Mouse (Mus musculus): ENCODE results near the gene Gm3336. TPM values are rescaled to one million over a fixed set of nuclear protein-coding genes. Genes with fewer than 3 reads are reported as not detected.

Gene Gm3336
- polyA plus RNA-seq, 1 experiment from 2014 or later, result not detected

DNA sequence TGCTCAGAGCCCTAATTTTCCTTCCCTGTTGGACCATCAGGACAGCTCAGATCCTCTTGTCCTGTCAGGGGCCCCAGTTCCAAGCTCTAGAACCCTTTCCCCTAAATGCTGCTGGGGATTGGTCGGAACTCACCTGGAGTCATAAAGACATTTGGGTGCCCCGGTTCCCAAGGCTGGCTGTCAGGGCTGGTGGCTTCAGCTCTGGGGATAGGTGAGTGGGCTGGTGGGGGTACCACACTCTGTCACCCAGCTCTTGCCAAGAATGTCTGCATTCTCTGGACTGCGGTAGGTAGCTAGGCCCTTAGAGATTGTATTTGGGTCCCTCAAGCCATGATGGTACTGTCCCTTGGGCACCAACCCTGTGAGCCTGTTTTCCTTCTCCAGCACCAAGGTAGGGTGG is 15.1 kb upstream of the Gm3336 start, which contains the start of gene Iqcn:
Gene Iqcn, plus strand, starts transcription at position 171 of the 400 bp plus-strand sequence.
- Histone ChIP-seq H3K9ac (ENCODE audit: low read length) (no peak within 1 kb of the TSS), H3K27me3 (ENCODE audit: control insufficient read depth, insufficient read depth, low read length) (no peaks in the 10 kb centered on the region), H3K4me1 (ENCODE audit: control insufficient read depth, insufficient read depth, low read length) (peaks cover 9% of the 10 kb centered on the region), H3K9me3 (ENCODE audit: control insufficient read depth, low read length) (no peaks in the 10 kb centered on the region), H3K4me2 (ENCODE audit: low read depth) (peak within 1 kb of the TSS; percentile 49), H3K4me3 (ENCODE audit: low read depth, low read length) (peak within 1 kb of the TSS; percentile 10), H3K36me3 (ENCODE audit: control insufficient read depth, insufficient read depth, low read length) (no peaks in the 10 kb centered on the region), H3K27ac (ENCODE audit: low read depth, low read length) (no peak within 1 kb of the TSS)
- DNase-seq (ENCODE audit: low spot score) (no peak), ATAC-seq (ENCODE audit: insufficient read depth, low FRiP score, low TSS enrichment) (no peak)
- 88% methylated on average over 3 of the region's 3 CpGs for WGBS

DNA sequence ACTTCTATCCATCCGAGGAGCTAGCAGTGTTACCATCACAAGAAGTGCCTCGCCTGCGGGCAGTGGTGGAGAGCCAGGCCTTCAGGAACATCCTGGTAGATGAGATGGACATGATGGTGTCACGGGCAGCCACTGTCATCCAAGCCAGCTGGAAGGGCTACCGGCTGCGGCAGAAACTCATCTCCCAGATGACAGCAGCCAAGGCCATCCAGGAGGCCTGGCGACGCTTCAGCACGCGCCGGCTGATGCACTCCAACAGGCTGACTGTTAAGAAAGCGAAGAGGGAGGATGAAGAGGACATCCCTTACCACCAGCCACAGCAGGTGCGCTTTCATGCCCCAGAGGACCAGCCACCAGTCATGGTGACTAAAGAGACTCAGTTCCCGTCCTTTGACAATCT is 10.1 kb upstream of the Gm3336 start:
- WGBS, result 88% methylated on average over 14 of the region's 14 CpGs
- ATAC-seq (ENCODE audit: insufficient read depth, low FRiP score, low TSS enrichment) (no peak), DNase-seq (ENCODE audit: low spot score) (no peak)
- no peak overlapping the region for H3K4me3 ChIP-seq (ENCODE audit: low read depth, low read length)
- no peaks in the 10 kb centered on the region for H3K9me3 ChIP-seq (ENCODE audit: control insufficient read depth, low read length)
- H3K36me3 ChIP-seq (ENCODE audit: control insufficient read depth, insufficient read depth, low read length), result no peaks in the 10 kb centered on the region
- no peak overlapping the region for H3K27ac ChIP-seq (ENCODE audit: low read depth, low read length)
- H3K4me2 ChIP-seq (ENCODE audit: low read depth), result no peak overlapping the region
- H3K4me1 ChIP-seq (ENCODE audit: control insufficient read depth, insufficient read depth, low read length), result no peaks in the 10 kb centered on the region
- H3K27me3 ChIP-seq (ENCODE audit: control insufficient read depth, insufficient read depth, low read length), result no peaks in the 10 kb centered on the region
- H3K9ac ChIP-seq (ENCODE audit: low read length), result no peak overlapping the region

DNA sequence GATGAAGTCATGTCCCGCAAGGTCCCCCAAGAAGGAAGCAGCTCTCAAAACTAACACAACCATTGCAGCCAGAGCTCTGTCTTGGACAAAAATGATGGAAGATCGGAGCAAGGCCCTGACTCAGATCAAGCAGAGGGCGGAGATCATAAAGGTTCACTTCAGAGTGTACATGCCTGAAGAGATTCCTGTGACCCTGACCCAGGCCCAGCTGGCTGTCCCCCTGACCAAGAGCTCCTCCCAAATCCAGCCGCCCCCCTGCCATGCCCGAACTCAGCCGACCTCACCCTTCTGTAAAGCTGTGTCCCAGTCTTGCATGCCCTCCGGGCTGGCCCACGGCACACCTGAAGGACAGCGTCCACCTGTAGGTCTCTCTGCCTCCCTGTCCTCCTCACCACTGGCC is 8.5 kb upstream of the Gm3336 start:
- H3K4me1 ChIP-seq (ENCODE audit: control insufficient read depth, insufficient read depth, low read length), result no peaks in the 10 kb centered on the region
- DNase-seq (ENCODE audit: low spot score) (no peak), ATAC-seq (ENCODE audit: insufficient read depth, low FRiP score, low TSS enrichment) (no peak)
- no peaks in the 10 kb centered on the region for H3K36me3 ChIP-seq (ENCODE audit: control insufficient read depth, insufficient read depth, low read length)
- 92% methylated on average over 9 of the region's 9 CpGs for WGBS
- no peak overlapping the region for H3K4me2 ChIP-seq (ENCODE audit: low read depth)
- no peak overlapping the region for H3K4me3 ChIP-seq (ENCODE audit: low read depth, low read length)
- no peak overlapping the region for H3K9ac ChIP-seq (ENCODE audit: low read length)
- H3K9me3 ChIP-seq (ENCODE audit: control insufficient read depth, low read length), result no peaks in the 10 kb centered on the region
- no peaks in the 10 kb centered on the region for H3K27me3 ChIP-seq (ENCODE audit: control insufficient read depth, insufficient read depth, low read length)
- H3K27ac ChIP-seq (ENCODE audit: low read depth, low read length), result no peak overlapping the region

DNA sequence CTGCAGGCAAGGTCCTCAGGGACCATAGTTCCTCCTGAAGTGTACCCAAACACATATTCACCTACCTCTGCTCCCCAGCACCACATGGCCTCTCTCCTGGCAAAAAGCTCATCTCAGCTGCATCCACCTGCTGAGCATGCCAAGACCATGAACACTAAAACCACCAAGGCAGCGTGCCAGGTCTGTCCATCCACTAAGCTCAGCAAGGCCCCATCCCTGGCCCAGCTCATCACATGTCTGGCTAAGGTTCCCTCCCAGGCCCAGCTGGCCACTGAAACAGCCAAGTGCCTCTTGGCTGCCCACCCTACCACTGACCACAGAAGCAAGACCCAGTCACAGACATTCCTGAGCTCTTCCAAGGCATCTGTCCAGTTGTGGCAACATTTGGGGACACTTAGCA is 8.0 kb upstream of the Gm3336 start:
- WGBS, result 94% methylated on average over 1 of the region's 1 CpGs
- H3K36me3 ChIP-seq (ENCODE audit: control insufficient read depth, insufficient read depth, low read length), result no peaks in the 10 kb centered on the region
- DNase-seq (ENCODE audit: low spot score) (no peak), ATAC-seq (ENCODE audit: insufficient read depth, low FRiP score, low TSS enrichment) (no peak)
- no peak overlapping the region for H3K9ac ChIP-seq (ENCODE audit: low read length)
- H3K27ac ChIP-seq (ENCODE audit: low read depth, low read length), result no peak overlapping the region
- H3K27me3 ChIP-seq (ENCODE audit: control insufficient read depth, insufficient read depth, low read length), result no peaks in the 10 kb centered on the region
- no peak overlapping the region for H3K4me3 ChIP-seq (ENCODE audit: low read depth, low read length)
- no peaks in the 10 kb centered on the region for H3K9me3 ChIP-seq (ENCODE audit: control insufficient read depth, low read length)
- H3K4me2 ChIP-seq (ENCODE audit: low read depth), result no peak overlapping the region
- no peaks in the 10 kb centered on the region for H3K4me1 ChIP-seq (ENCODE audit: control insufficient read depth, insufficient read depth, low read length)

DNA sequence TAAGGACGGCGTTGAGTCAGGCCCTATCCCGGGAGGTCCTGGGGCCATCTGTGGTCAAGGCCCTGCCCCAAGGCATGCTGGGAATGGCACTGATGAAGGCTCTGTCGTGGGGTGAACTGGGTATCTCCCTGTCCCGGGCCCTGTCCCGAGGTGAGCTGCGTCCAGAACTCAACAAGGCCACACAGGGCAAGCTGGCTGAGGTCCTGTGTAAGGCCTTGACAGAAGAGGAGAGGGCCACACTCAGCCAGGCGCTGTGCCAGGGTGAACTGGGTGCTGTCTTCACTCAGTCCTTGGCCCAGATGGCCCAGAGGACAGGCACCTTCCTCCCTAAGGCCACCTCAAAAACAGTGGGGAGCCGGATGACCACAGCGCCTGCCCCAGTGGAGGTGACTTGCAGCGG is 7.3 kb upstream of the Gm3336 start:
- no peak for ATAC-seq (ENCODE audit: insufficient read depth, low FRiP score, low TSS enrichment)
- WGBS, result 87% methylated on average over 11 of the region's 11 CpGs
- no peak overlapping the region for H3K9ac ChIP-seq (ENCODE audit: low read length)

DNA sequence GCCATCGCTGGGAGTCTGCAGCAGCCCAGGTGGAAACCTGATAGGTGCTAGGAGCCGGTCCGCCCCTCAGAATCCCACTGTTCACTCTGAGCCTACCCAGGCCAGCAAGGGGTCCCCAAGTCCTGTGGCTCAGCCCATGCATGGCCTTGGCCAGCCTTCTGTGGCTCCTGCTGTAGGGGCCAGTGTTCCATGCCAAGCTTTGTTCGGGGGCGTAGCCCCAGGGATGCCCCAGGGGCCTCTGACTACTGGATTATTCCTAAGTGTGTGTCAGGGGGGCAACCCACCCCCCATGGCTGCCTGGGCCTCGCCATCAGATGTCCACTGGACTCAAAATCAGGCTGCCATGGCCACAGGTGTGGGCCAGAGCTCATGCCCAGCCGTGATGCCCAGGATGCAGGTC is 4.4 kb upstream of the Gm3336 start:
- Histone ChIP-seq H3K9ac (ENCODE audit: low read length) (no peak overlapping the region), H3K4me2 (ENCODE audit: low read depth) (no peak overlapping the region), H3K9me3 (ENCODE audit: control insufficient read depth, low read length) (no peaks in the 10 kb centered on the region), H3K27ac (ENCODE audit: low read depth, low read length) (no peak overlapping the region), H3K36me3 (ENCODE audit: control insufficient read depth, insufficient read depth, low read length) (no peaks in the 10 kb centered on the region), H3K27me3 (ENCODE audit: control insufficient read depth, insufficient read depth, low read length) (no peaks in the 10 kb centered on the region), H3K4me1 (ENCODE audit: control insufficient read depth, insufficient read depth, low read length) (no peaks in the 10 kb centered on the region), H3K4me3 (ENCODE audit: low read depth, low read length) (no peak overlapping the region)
- ATAC-seq (ENCODE audit: insufficient read depth, low FRiP score, low TSS enrichment) (no peak), DNase-seq (ENCODE audit: low spot score) (no peak)
- WGBS, result 79% methylated on average over 7 of the region's 7 CpGs

More for the DNA sequence above, 7.3 kb upstream of the Gm3336 start:
- Histone ChIP-seq H3K4me1 (ENCODE audit: control insufficient read depth, insufficient read depth, low read length) (no peaks in the 10 kb centered on the region), H3K4me3 (ENCODE audit: low read depth, low read length) (no peak overlapping the region), H3K27me3 (ENCODE audit: control insufficient read depth, insufficient read depth, low read length) (no peaks in the 10 kb centered on the region), H3K36me3 (ENCODE audit: control insufficient read depth, insufficient read depth, low read length) (no peaks in the 10 kb centered on the region), H3K9me3 (ENCODE audit: control insufficient read depth, low read length) (no peaks in the 10 kb centered on the region), H3K27ac (ENCODE audit: low read depth, low read length) (no peak overlapping the region), H3K4me2 (ENCODE audit: low read depth) (no peak overlapping the region)
- no peak for DNase-seq (ENCODE audit: low spot score)

DNA sequence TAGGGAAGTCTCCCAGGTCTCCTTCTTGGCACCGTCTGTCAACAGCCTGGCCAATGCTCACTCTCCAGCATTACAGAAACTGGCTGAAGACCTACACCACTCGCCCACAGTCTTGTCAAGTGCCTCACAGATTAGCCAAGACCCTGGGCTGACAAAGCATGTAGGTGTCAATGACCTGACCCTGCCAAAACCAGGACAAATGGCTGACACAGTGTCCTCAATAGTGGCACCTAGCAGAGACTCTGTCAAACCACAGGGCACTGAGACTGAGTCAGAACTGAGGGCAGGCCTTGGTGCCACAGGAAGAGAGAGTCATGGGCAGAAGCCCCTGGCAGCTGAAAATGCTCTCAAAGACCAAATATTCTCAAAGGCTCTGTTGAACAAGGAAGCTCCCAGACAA is 3.3 kb upstream of the Gm3336 start:
- no peaks in the 10 kb centered on the region for H3K36me3 ChIP-seq (ENCODE audit: control insufficient read depth, insufficient read depth, low read length)
- H3K4me2 ChIP-seq (ENCODE audit: low read depth), result no peak overlapping the region
- ATAC-seq (ENCODE audit: insufficient read depth, low FRiP score, low TSS enrichment) (no peak), DNase-seq (ENCODE audit: low spot score) (no peak)
- H3K27me3 ChIP-seq (ENCODE audit: control insufficient read depth, insufficient read depth, low read length), result no peaks in the 10 kb centered on the region
- WGBS, result 55% methylated on average over 2 of the region's 2 CpGs
- no peaks in the 10 kb centered on the region for H3K9me3 ChIP-seq (ENCODE audit: control insufficient read depth, low read length)
- no peak overlapping the region for H3K9ac ChIP-seq (ENCODE audit: low read length)
- H3K27ac ChIP-seq (ENCODE audit: low read depth, low read length), result no peak overlapping the region
- H3K4me1 ChIP-seq (ENCODE audit: control insufficient read depth, insufficient read depth, low read length), result no peaks in the 10 kb centered on the region
- no peak overlapping the region for H3K4me3 ChIP-seq (ENCODE audit: low read depth, low read length)

DNA sequence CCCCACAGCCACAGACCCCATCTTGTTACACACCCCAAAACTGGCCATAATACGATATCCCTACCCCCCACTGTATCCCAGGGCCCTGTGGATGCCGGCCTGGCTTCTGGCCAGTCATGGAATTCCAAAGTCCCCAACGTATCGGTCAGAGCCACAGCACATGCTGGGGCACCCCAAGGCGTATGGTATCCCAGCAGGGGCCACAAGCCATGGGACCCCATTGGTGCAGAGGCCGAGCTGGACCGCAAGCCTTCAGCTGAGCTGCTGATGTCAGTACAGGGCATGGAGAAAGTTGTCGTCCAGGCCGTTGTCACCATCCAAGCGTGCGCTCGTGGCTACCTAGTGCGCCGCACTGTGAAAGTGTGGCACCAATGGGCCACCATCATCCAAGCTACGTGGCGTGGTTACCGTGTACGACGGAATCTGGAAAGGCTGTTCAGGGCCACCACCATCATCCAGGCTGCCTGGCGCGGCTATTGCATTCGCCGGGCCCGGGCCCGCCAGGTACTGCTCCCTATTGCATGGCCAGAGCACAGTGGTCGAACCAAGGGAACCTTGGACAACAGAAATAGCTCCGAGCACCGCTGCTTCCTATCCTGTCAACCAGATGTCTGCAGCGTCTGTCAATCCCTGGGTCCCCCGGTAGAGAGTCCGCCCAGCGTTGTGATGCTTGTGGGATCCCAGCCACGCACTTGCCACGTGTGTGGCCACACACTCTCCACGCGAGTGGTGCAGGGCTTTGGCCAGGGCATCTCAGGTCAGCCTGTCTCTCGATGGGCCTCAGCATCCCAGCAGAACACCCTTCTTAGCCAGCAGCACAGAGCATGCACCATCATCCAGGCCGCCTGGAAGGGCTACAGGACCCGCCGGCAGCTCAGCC is 1.6 kb upstream of the Gm3336 start:
- 85% methylated on average over 40 of the region's 40 CpGs for WGBS
- Histone ChIP-seq H3K4me1 (ENCODE audit: control insufficient read depth, insufficient read depth, low read length) (no peaks in the 10 kb centered on the region), H3K36me3 (ENCODE audit: control insufficient read depth, insufficient read depth, low read length) (no peaks in the 10 kb centered on the region)

DNA sequence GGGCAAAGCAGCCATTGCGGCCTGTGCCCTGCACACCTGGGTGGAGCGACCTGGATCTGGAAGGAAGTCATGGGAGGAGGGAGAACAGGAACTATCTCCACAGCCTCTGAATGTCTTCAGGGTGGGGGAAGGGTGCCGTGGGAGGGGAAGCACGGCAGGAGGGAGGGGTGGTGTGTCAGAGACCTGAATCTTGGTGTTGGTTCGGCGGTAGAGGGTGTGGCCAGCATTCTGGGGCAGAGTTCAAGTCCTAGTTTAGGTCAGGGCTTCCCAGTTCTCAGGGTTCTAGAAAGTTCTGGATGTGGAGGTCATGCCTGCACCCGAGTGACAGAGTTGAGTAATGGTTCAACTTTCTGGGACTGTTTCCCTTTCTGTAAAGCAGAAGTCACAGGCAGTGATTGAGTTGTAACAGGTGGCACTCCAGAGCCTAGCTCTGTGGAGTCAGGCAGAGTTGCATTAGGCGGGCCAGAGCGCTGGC is 1.5 kb downstream of the Gm3336 start:
- Histone ChIP-seq H3K27ac (ENCODE audit: low read depth, low read length) (no peak overlapping the region), H3K9ac (ENCODE audit: low read length) (no peak overlapping the region)
- 67% methylated on average over 9 of the region's 9 CpGs for WGBS

More for the DNA sequence above, 1.6 kb upstream of the Gm3336 start:
- Histone ChIP-seq H3K27ac (ENCODE audit: low read depth, low read length) (no peak overlapping the region), H3K27me3 (ENCODE audit: control insufficient read depth, insufficient read depth, low read length) (no peaks in the 10 kb centered on the region), H3K9me3 (ENCODE audit: control insufficient read depth, low read length) (no peaks in the 10 kb centered on the region), H3K9ac (ENCODE audit: low read length) (no peak overlapping the region), H3K4me2 (ENCODE audit: low read depth) (no peak overlapping the region), H3K4me3 (ENCODE audit: low read depth, low read length) (no peak overlapping the region)
- no peak for ATAC-seq (ENCODE audit: insufficient read depth, low FRiP score, low TSS enrichment)
- no peak for DNase-seq (ENCODE audit: low spot score)

More for the DNA sequence above, 1.5 kb downstream of the Gm3336 start:
- Histone ChIP-seq H3K27me3 (ENCODE audit: control insufficient read depth, insufficient read depth, low read length) (no peaks in the 10 kb centered on the region), H3K4me1 (ENCODE audit: control insufficient read depth, insufficient read depth, low read length) (no peaks in the 10 kb centered on the region), H3K36me3 (ENCODE audit: control insufficient read depth, insufficient read depth, low read length) (no peaks in the 10 kb centered on the region), H3K4me3 (ENCODE audit: low read depth, low read length) (no peak overlapping the region), H3K9me3 (ENCODE audit: control insufficient read depth, low read length) (no peaks in the 10 kb centered on the region), H3K4me2 (ENCODE audit: low read depth) (no peak overlapping the region)
- no peak for ATAC-seq (ENCODE audit: insufficient read depth, low FRiP score, low TSS enrichment)
- DNase-seq (ENCODE audit: low spot score), result no peak
